Mouse (Mus musculus) spleen, adult 2 months (tissue): ENCODE measurements around the gene Tmem95. TPM values are rescaled to one million over a fixed set of nuclear protein-coding genes. Genes with fewer than 3 reads are reported as not detected.

ENCODE experiments used
- DNase-seq, 2 experiments: peaks; one replicate each; pipeline versions ENCODE4 v3.0.0 to v3.0.0-alpha.2; 2012 to 2021; ENCODE audit warnings: low spot score in 2 of 2, low read depth in 1 of 2
- H3K27ac ChIP-seq: fragments of 200-500 bp; 2 replicates; pipeline ENCODE4 v1.5.1; 2012; ENCODE audit warnings: low read length, inconsistent platforms; ENCODE audit not compliant: insufficient read depth
- H3K27me3 ChIP-seq: fragments of 200-500 bp; 2 replicates; pipeline ENCODE4 v1.6.1; 2012; ENCODE audit warnings: mild to moderate bottlenecking, moderate library complexity, low read length, inconsistent platforms; ENCODE audit not compliant: control insufficient read depth, insufficient read depth
- H3K36me3 ChIP-seq: fragments of 200-500 bp; 2 replicates; pipeline ENCODE4 v1.6.1; 2012; ENCODE audit warnings: mild to moderate bottlenecking, low read length, inconsistent platforms; ENCODE audit not compliant: control insufficient read depth, insufficient read depth
- H3K4me1 ChIP-seq: fragments of 200-500 bp; 2 replicates; pipeline ENCODE4 v1.6.1; 2011; ENCODE audit warnings: inconsistent platforms; ENCODE audit not compliant: control insufficient read depth, insufficient read depth, insufficient read length
- H3K4me3 ChIP-seq: fragments of 200-500 bp; 2 replicates; pipeline ENCODE4 v1.5.1; 2011; ENCODE audit warnings: mild to moderate bottlenecking, inconsistent platforms; ENCODE audit not compliant: insufficient read depth, insufficient read length; ENCODE audit errors: extremely low read depth
- CTCF ChIP-seq: fragments of 200-500 bp; IDR thresholded peaks from 2 replicates; pipeline ENCODE4 v1.5.1; 2011; ENCODE audit warnings: mild to moderate bottlenecking, inconsistent platforms; ENCODE audit not compliant: insufficient read depth, insufficient read length, insufficient replicate concordance; ENCODE audit errors: extremely low read depth
- POLR2A ChIP-seq: fragments of 200-500 bp; IDR thresholded peaks from 2 replicates; pipeline ENCODE4 v1.6.1; 2011; ENCODE audit warnings: low read depth, low read length, inconsistent platforms
- WGBS: fragments of 180-500 bp; shearing (Covaris S2); methylation state at CpG from one replicate; pipeline ENCODE4 v1.1.7; 2018; 5-methylcytosine and 5-hydroxymethylcytosine counted together
- polyA plus RNA-seq: library from polyadenylated mRNA; depleted of rRNA; stranded (reverse); fragments of >200 nt; gene quantifications from 2 replicates; pipeline ENCODE4 v1.2.3, GENCODE M21; 2012

Tmem95 gene
- polyA plus RNA-seq, 1 experiment: not detected

- TF ChIP-seq CTCF (no peak), POLR2A (no peak)
- peaks cover 18% of the 10 kb centered on the region; the same call in 1 of the 2 replicates for H3K4me1 ChIP-seq
- no peak for DNase-seq
- no peaks in the 10 kb centered on the region for H3K36me3 ChIP-seq
- no peaks in the 10 kb centered on the region for H3K27me3 ChIP-seq
- H3K27ac ChIP-seq: no peak overlapping the region
- WGBS: 95% methylated on average over 6 of the region's 6 CpGs
- H3K4me3 ChIP-seq: no peak overlapping the region
Measured at GRCm38 (mm10) chr11:69848021-69848420, 29.8 kb downstream of the Tmem95 start.

DNA sequence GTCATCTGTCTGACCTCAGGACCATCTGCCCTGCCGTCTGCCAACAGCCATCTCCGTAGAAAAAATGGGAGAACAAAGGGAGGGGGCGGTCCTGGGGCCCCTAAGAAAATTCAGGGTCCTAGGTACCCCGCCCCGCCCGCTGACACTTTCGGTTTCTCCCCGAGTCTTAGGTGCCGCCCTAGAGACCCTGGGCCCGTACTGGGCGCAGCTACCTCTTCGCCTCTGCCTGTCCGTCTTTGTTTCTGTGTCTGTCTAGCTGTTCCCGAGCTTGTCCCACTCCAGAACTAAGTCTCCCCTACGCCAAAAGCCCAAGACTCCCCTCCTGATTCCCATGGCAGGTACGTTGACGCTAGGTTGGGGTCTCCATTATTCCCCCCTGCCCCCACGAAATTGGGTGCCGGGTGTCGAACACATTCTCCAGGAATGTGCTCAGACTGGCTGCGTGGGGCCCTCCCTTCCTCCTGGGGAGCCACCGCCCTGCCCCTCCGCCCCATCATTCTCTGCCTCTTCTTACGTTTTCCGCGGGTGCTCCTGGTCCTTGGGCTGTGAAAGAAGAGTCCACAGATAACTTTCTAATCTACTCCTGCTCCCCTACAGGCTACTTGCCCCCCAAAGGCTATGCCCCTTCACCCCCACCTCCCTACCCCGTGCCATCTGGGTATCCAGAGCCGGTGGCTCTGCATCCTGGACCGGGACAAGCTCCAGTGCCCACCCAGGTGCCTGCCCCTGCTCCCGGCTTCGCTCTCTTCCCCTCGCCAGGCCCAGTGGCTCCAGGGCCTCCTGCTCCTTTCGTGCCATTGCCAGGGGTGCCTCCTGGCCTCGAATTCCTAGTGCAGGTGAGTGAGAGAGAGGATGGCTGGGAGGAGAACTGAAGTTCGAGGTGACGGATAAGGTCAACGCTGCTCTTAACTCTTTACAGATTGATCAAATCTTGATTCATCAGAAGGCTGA is 30.8 kb downstream of the Tmem95 start:
- peak overlapping the region; percentile 66 for H3K4me3 ChIP-seq
- TF ChIP-seq CTCF (no peak), POLR2A (no peak)
- peaks cover 18% of the 10 kb centered on the region; the same call in 1 of the 2 replicates for H3K4me1 ChIP-seq
- peak overlapping the region; percentile 31; the same call in 1 of the 2 replicates for H3K27ac ChIP-seq
- WGBS: 8% methylated on average over 37 of the region's 37 CpGs
- no peak for DNase-seq
- H3K27me3 ChIP-seq: no peaks in the 10 kb centered on the region
- H3K36me3 ChIP-seq: no peaks in the 10 kb centered on the region

DNA sequence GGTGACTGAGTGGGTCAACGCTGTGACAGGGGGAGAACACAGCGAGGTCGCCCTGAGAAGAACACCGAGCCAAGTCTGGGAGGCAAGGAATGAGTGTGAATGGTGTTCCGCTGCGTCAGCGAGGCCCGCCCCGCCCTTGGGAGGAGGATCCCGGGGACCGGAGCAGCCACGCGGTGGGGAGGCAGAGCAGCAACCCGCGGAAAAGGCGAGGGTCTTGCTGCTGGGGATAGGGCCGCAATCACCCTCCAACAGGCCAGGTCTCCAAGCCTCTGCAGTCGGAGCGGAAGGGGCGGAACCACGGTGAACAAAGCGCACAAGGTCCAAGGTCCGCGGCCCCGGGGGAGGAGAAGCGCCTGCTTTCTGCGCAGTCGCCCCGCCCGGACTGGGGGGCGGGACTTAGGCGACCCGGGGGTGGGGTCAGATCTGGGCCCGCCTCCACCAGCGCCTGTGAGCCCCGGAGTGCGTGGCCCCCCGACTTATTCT is 31.6 kb downstream of the Tmem95 start, which contains the start of gene Plscr3:
Gene Plscr3 (plus strand): TSS at position 179 of the 483 bp plus-strand sequence.
- Histone ChIP-seq H3K27me3 (no peaks in the 10 kb centered on the region), H3K27ac (peak within 1 kb of the TSS; percentile 74), H3K36me3 (no peaks in the 10 kb centered on the region), H3K4me1 (peaks cover 18% of the 10 kb centered on the region; the same call in 1 of the 2 replicates), H3K4me3 (peak within 1 kb of the TSS; percentile 66)
- TF ChIP-seq POLR2A (no peak), CTCF (no peak)
- under 1% methylated on average over 38 of the region's 38 CpGs for WGBS
- DNase-seq: peak; percentile 67 to 89

DNA sequence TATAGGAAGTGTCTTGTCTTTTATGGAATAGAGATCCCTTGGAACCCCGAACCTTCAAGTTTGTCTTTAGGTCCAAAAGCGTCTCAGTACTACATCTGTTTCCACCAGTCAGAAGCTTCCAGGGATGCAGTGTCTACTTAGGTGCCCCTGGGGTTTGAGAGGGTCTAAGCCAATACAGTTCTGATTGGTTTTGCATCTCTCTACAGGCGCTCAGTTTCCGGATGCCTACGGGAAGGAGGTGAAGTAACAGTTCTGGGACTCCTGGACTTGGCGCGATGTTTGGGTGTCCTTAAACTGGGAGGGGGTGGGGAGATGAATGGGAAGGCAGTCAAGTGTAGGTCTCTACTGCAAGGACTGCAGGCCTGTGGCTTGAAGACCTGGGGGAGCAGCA is 39.1 kb downstream of the Tmem95 start:
- 2% methylated on average over 7 of the region's 7 CpGs for WGBS
- peak overlapping the region; percentile 46 for H3K27ac ChIP-seq
- DNase-seq: no peak

GRCm38 (mm10) chr11:69837952-69838713 is 39.7 kb downstream of the Tmem95 start, which contains the start of gene Tmem256:
Tmem256 (plus strand) TSS chr11:69838514.
- Histone ChIP-seq H3K4me3 (peak within 1 kb of the TSS; percentile 76), H3K27ac (peak within 1 kb of the TSS; percentile 46), H3K4me1 (peaks cover 10% of the 10 kb centered on the region), H3K27me3 (peaks cover 13% of the 10 kb centered on the region), H3K36me3 (no peaks in the 10 kb centered on the region)
- under 1% methylated on average over 34 of the region's 34 CpGs for WGBS
- no peak for TF ChIP-seq CTCF
- TF ChIP-seq POLR2A: peak; percentile 35
- peak; percentile 79 to 91 for DNase-seq

More for the DNA sequence above, 39.1 kb downstream of the Tmem95 start:
- Histone ChIP-seq H3K27me3 (peaks cover 13% of the 10 kb centered on the region), H3K4me3 (peak overlapping the region; percentile 76), H3K4me1 (peaks cover 10% of the 10 kb centered on the region), H3K36me3 (no peaks in the 10 kb centered on the region)
- TF ChIP-seq CTCF: no peak
- no peak for TF ChIP-seq POLR2A

DNA sequence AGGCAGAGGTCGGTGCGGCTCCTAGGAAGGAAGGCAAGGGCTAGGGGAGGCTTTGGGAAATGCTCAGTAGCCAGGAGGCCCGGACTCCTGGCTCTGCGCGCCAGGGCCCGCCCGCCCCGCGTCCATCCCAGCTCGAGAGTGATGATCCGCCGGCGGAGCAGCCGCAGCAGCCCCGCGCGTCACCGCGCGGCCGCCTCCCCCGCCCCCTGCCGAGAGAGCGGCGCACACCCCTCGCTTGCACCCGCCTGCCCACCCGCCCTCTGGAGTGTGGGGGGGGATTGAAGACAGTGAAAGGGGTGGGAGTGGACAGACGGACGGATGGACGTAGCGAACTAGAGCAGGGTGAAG is 40.2 kb downstream of the Tmem95 start, which contains the start of gene Nlgn2:
Gene Nlgn2 (minus strand): TSS at position 181 of the 348 bp plus-strand sequence.
- TF ChIP-seq POLR2A: no peak
- no peak for TF ChIP-seq CTCF
- H3K27me3 ChIP-seq: peaks cover 13% of the 10 kb centered on the region
- no peak for DNase-seq
- H3K27ac ChIP-seq: peak within 1 kb of the TSS; percentile 46
- peaks cover 10% of the 10 kb centered on the region for H3K4me1 ChIP-seq
- peak within 1 kb of the TSS; percentile 76 for H3K4me3 ChIP-seq
- no peaks in the 10 kb centered on the region for H3K36me3 ChIP-seq
- 2% methylated on average over 32 of the region's 32 CpGs for WGBS
